Mouse (Mus musculus) retina, adult 2 months (tissue): Measurements from ENCODE around the gene Dhx35.

Experiments used
- DNase-seq: peaks from one replicate; pipeline ENCODE4 v3.0.0-alpha.2; 2012; ENCODE audit warnings: low read depth, low spot score

Dhx35 gene

GRCm38 (mm10) chr2:158794494-158795004, at the start of gene Dhx35:
Dhx35 (plus strand) TSS chr2:158794807.
- DNase-seq = peak; percentile 91

GRCm38 (mm10) chr2:158745049-158745482, 49.5 kb upstream of the Dhx35 start:
- DNase-seq = no peak

GRCm38 (mm10) chr2:158746164-158746563, 48.4 kb upstream of the Dhx35 start:
- DNase-seq = no peak

GRCm38 (mm10) chr2:158749366-158749765, 45.2 kb upstream of the Dhx35 start:
- no peak for DNase-seq

- DNase-seq = peak; percentile 25
These were observed 34.4 kb upstream of the Dhx35 start for GRCm38 (mm10) chr2:158760231-158760630.

GRCm38 (mm10) chr2:158762339-158762738, 32.3 kb upstream of the Dhx35 start:
- no peak for DNase-seq

- DNase-seq = peak; percentile 52
These were observed 26.8 kb upstream of the Dhx35 start, which contains the start of gene Fam83d for GRCm38 (mm10) chr2:158767742-158768339. Fam83d (plus strand) TSS chr2:158768093.

GRCm38 (mm10) chr2:158768350-158768749, 26.3 kb upstream of the Dhx35 start:
- DNase-seq = no peak

GRCm38 (mm10) chr2:158768771-158769170, 25.8 kb upstream of the Dhx35 start:
- DNase-seq = no peak

- no peak for DNase-seq
These were observed 24.4 kb upstream of the Dhx35 start for GRCm38 (mm10) chr2:158770126-158770757.

- DNase-seq = no peak
These were observed 23.4 kb upstream of the Dhx35 start for GRCm38 (mm10) chr2:158771066-158771763.

- no peak for DNase-seq
These were observed 21.8 kb upstream of the Dhx35 start for GRCm38 (mm10) chr2:158772808-158773207.

- DNase-seq = no peak
These were observed 19.7 kb upstream of the Dhx35 start for GRCm38 (mm10) chr2:158774886-158775285.

- DNase-seq = no peak
These were observed 17.9 kb upstream of the Dhx35 start for GRCm38 (mm10) chr2:158776716-158777115.

GRCm38 (mm10) chr2:158777490-158777889, 17.1 kb upstream of the Dhx35 start:
- no peak for DNase-seq

- DNase-seq = no peak
These were observed 16.3 kb upstream of the Dhx35 start for GRCm38 (mm10) chr2:158778349-158778748.

- no peak for DNase-seq
These were observed 13.5 kb upstream of the Dhx35 start for GRCm38 (mm10) chr2:158781126-158781525.

- no peak for DNase-seq
These were observed 7.4 kb upstream of the Dhx35 start for GRCm38 (mm10) chr2:158786927-158787795.

GRCm38 (mm10) chr2:158795043-158795442, 436 bp downstream of the Dhx35 start:
- DNase-seq = no peak

GRCm38 (mm10) chr2:158795875-158796274, 1.3 kb downstream of the Dhx35 start:
- DNase-seq = no peak

GRCm38 (mm10) chr2:158799328-158799727, 4.7 kb downstream of the Dhx35 start:
- DNase-seq = no peak

GRCm38 (mm10) chr2:158800788-158801187, 6.2 kb downstream of the Dhx35 start:
- DNase-seq = no peak
